Mouse (Mus musculus) liver, postnatal 0 days (tissue): ENCODE measurements at regions not wholly inside any gene's neighbourhood (a gene's known extent, or its start where the extent isn't known, plus 50 kb on each side); places are given as distances from the start of the nearest gene placed in this dataset.

ENCODE experiments used
- ATAC-seq: fragments of 200-750 bp; cut with Nextera tagmentation; 2 replicates; pipeline ENCODE4 v1.8.0; 2017; ENCODE audit warnings: mild to moderate bottlenecking, moderate library complexity
- DNase-seq: peaks from one replicate; pipeline ENCODE4 v3.0.0-alpha.2; 2016
- H3K27ac ChIP-seq: fragments of 300-500 bp; sonication (generic); 2 replicates; pipeline ENCODE4 v1.5.1; 2014; ENCODE audit warnings: antibody characterized with exemption, moderate library complexity, mild to moderate bottlenecking, low read depth
- H3K27me3 ChIP-seq: fragments of 300-500 bp; sonication (generic); 2 replicates; pipeline ENCODE4 v1.6.1; 2014; ENCODE audit warnings: low read length, control low read depth, mixed read lengths; ENCODE audit not compliant: insufficient read depth
- H3K36me3 ChIP-seq: fragments of 300-500 bp; sonication (generic); replicated peaks from 2 replicates; pipeline ENCODE4 v1.6.1; 2014; ENCODE audit warnings: mild to moderate bottlenecking, control low read depth, low read length, moderate library complexity, mixed read lengths; ENCODE audit not compliant: insufficient read depth
- H3K4me1 ChIP-seq: fragments of 300-500 bp; sonication (generic); 2 replicates; pipeline ENCODE4 v1.6.1; 2014; ENCODE audit warnings: antibody characterized with exemption, mild to moderate bottlenecking, control low read depth; ENCODE audit not compliant: insufficient read depth
- H3K4me2 ChIP-seq: fragments of 300-500 bp; sonication (generic); 2 replicates; pipeline ENCODE4 v1.6.1; 2014; ENCODE audit warnings: low read depth, mild to moderate bottlenecking, low read length, moderate library complexity, mixed read lengths
- H3K4me3 ChIP-seq: fragments of 300-500 bp; sonication (generic); 2 replicates; pipeline ENCODE4 v1.5.1; 2014; ENCODE audit warnings: low read depth, low read length
- H3K9ac ChIP-seq: fragments of 300-500 bp; sonication (generic); replicated peaks from 2 replicates; pipeline ENCODE4 v1.6.1; 2014; ENCODE audit warnings: mild to moderate bottlenecking, moderate library complexity
- H3K9me3 ChIP-seq: fragments of 300-500 bp; sonication (generic); 2 replicates; pipeline ENCODE4 v1.6.1; 2016; ENCODE audit warnings: mild to moderate bottlenecking, control low read depth, low read length, mixed read lengths
- CTCF ChIP-seq: sonication (generic); IDR thresholded peaks from 2 replicates; pipeline ENCODE4 v1.5.1; 2016; ENCODE audit warnings: antibody characterized with exemption, low read depth
- EP300 ChIP-seq: IDR thresholded peaks from 2 replicates; pipeline ENCODE4 v1.6.1; 2016; ENCODE audit warnings: antibody characterized with exemption, low read depth, mild to moderate bottlenecking
- WGBS: fragments of 180-500 bp; shearing (Covaris S2); extraction: QIAGEN DNeasy Blood & Tissue Kit; methylation state at CpG from one replicate; pipeline ENCODE4 v1.1.7; 2014; ENCODE audit not compliant: insufficient replicate concordance; 5-methylcytosine and 5-hydroxymethylcytosine counted together

DNA sequence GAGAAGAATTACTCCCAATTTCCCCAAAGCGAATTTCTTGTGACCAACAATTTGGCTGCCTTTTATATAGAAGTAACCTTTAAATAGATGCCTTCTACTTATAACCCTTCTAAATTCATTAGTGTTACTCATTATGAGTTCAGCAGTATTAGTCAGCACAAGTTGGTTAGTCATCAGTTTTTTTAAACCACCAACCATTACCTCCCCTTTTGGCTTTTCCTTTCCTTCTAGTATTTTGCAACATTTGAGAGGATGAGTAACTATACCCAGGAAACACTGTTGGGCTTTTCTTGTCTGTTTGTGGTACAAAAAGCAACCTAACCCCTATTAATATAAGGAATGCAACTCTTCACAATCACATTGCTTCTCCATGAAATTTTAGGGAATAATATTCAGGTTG, 278.6 kb downstream of the Tex13c3 start:
- Histone ChIP-seq H3K4me2 (no peak overlapping the region), H3K4me3 (no peak overlapping the region), H3K9me3 (no peaks in the 10 kb centered on the region), H3K27ac (no peak overlapping the region), H3K9ac (no peak overlapping the region), H3K36me3 (no peaks in the 10 kb centered on the region), H3K27me3 (no peaks in the 10 kb centered on the region), H3K4me1 (no peaks in the 10 kb centered on the region)
- DNase-seq (no peak), ATAC-seq (no peak)
- TF ChIP-seq CTCF (no peak), EP300 (no peak)
- WGBS, result 77% methylated on average over 1 of the region's 1 CpGs

DNA sequence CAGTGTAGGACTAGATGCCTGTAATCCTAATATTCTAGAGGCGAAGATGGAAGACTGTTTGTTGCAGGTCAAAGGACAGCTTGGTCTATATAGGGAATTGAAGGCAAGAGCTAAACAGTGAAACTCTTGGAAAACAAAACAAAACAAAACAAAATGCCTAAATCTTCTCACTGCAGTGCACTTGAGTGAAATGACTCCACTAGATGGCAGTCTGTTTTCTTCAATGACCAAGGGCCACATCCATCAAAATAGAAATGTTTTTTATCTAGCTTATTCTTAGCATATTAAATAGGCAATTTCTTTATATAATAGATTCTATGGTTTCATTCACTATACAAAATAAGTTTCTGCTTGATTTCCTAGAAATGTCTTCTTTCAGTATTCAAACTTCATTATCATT, 279.7 kb downstream of the Tex13c3 start:
- TF ChIP-seq CTCF (peak; percentile 39), EP300 (no peak)
- 64% methylated on average over 1 of the region's 1 CpGs for WGBS
- no peaks in the 10 kb centered on the region for H3K36me3 ChIP-seq
- H3K27ac ChIP-seq, result no peak overlapping the region
- H3K9me3 ChIP-seq, result no peaks in the 10 kb centered on the region
- no peak overlapping the region for H3K9ac ChIP-seq
- H3K4me3 ChIP-seq, result no peak overlapping the region
- no peaks in the 10 kb centered on the region for H3K27me3 ChIP-seq
- H3K4me1 ChIP-seq, result no peaks in the 10 kb centered on the region
- no peak for ATAC-seq
- no peak overlapping the region for H3K4me2 ChIP-seq
- no peak for DNase-seq

DNA sequence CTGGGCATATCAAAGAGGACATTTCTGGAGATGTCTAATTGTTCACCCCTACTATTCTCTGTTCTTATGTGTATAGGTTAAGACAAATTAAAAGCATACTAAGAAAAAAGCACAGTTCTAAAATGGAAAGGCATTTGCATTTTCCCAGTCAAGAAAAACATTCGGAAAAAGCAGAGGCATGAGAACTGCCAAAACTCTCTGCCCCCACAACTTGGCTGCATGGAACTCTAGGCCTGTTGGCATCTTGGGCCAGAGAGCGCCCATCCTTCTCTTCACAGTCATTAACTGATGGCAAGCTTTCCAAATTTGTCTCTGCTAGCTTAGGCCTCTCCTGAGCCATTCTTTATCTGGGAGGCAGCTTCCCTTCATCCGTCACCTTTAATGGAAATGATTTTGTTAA, 281.6 kb downstream of the Tex13c3 start:
- H3K9ac ChIP-seq, result no peak overlapping the region
- no peaks in the 10 kb centered on the region for H3K27me3 ChIP-seq
- no peak overlapping the region for H3K27ac ChIP-seq
- WGBS, result 82% methylated on average over 3 of the region's 3 CpGs
- TF ChIP-seq EP300 (no peak), CTCF (no peak)
- no peaks in the 10 kb centered on the region for H3K36me3 ChIP-seq
- H3K4me2 ChIP-seq, result no peak overlapping the region
- no peak for ATAC-seq
- H3K4me1 ChIP-seq, result no peaks in the 10 kb centered on the region
- no peak for DNase-seq
- H3K9me3 ChIP-seq, result no peaks in the 10 kb centered on the region
- H3K4me3 ChIP-seq, result no peak overlapping the region

DNA sequence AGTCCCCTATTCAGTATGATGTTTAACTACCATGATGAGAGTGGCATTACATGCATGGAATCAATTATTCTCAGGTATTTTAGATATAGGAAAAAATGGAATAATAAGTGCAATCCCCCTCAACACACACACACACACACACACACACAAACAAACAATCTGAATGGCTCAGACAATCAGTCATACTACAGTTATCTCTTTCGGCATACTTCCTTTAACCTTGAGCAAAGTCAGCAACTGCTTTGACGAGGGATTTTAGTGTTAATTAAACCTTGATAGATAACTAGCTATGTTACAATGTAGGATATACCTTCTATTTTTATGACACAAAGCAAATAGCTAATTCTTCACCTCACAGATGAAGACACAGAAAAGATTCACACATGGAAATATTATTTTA, 312.1 kb downstream of the Tex13c3 start:
- Histone ChIP-seq H3K9ac (no peak overlapping the region), H3K27ac (no peak overlapping the region), H3K4me1 (no peaks in the 10 kb centered on the region), H3K4me2 (no peak overlapping the region), H3K36me3 (no peaks in the 10 kb centered on the region), H3K9me3 (no peaks in the 10 kb centered on the region), H3K27me3 (no peaks in the 10 kb centered on the region), H3K4me3 (no peak overlapping the region)
- DNase-seq (no peak), ATAC-seq (no peak)
- 51% methylated on average over 2 of the region's 2 CpGs for WGBS
- TF ChIP-seq CTCF (no peak), EP300 (no peak)

DNA sequence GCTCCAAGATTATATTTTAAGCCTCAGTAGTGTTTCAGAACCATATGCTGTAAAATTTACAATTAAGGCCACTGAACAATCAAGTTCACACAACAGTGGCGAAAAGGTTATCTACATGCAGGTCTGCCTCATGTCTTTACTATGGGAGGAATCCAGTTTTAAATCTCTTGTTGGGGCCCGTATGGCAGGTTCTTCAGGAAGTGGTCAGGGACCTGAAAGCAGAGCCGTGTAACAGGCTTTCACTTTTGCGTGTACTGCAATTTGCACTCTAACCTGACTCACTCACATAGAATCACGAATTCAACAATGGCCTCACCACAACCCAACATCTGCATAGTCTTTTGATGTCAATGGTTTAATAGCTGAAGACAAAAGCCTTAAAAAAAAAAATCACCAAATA, 312.6 kb downstream of the Tex13c3 start:
- Histone ChIP-seq H3K4me2 (no peak overlapping the region), H3K4me1 (no peaks in the 10 kb centered on the region), H3K36me3 (no peaks in the 10 kb centered on the region), H3K27me3 (no peaks in the 10 kb centered on the region), H3K27ac (no peak overlapping the region), H3K9ac (no peak overlapping the region), H3K9me3 (no peaks in the 10 kb centered on the region), H3K4me3 (no peak overlapping the region)
- DNase-seq (no peak), ATAC-seq (no peak)
- TF ChIP-seq CTCF (no peak), EP300 (no peak)
- 47% methylated on average over 5 of the region's 5 CpGs for WGBS

DNA sequence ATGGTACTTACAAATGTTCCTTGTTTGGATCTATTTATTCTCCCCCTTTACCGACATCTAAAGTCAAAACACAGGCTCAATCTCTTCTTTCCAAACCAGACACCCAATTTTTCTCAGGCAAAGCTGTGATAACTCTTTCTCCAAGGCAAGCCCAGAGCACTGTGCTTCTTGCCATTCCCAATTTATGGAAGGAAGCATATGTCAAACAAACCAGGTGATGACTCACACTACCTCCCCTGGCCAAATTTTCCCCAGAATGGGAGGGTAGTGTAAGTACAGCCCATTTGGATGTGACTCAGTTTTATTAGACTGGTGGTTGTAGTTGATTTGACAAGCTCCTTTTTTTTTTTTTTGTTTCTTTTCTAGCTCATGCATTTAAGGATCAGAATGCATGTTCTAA, 313.0 kb downstream of the Tex13c3 start:
- Histone ChIP-seq H3K4me1 (no peaks in the 10 kb centered on the region), H3K4me2 (no peak overlapping the region)
- no peak for DNase-seq

More for the DNA sequence above, 313.0 kb downstream of the Tex13c3 start:
- H3K27ac ChIP-seq, result no peak overlapping the region
- H3K4me3 ChIP-seq, result no peak overlapping the region
- H3K9ac ChIP-seq, result no peak overlapping the region
- ATAC-seq, result no peak
- no peaks in the 10 kb centered on the region for H3K9me3 ChIP-seq
- no peaks in the 10 kb centered on the region for H3K36me3 ChIP-seq
- 79% methylated on average over 1 of the region's 1 CpGs for WGBS
- no peaks in the 10 kb centered on the region for H3K27me3 ChIP-seq
- TF ChIP-seq CTCF, result no peak
- no peak for TF ChIP-seq EP300
